Mouse (Mus musculus) myocyte (in vitro differentiated cells): ENCODE results near the gene Klc4.
A peak's percentile ranks its signal among the peaks of the same experiment; 100 is the strongest.

ENCODE experiments used
- CEBPB ChIP-seq: IDR thresholded peaks from 2 replicates; pipeline ENCODE4 v1.6.1; 2011; ENCODE audit warnings: mild to moderate bottlenecking, moderate library complexity; ENCODE audit not compliant: poor library complexity, insufficient read depth, severe bottlenecking
- E2F4 ChIP-seq: IDR thresholded peaks from one replicate; pipeline ENCODE4 v1.6.1; 2011; ENCODE audit warnings: mild to moderate bottlenecking, control low read depth, moderate library complexity; ENCODE audit not compliant: insufficient read depth
- MAX ChIP-seq: IDR thresholded peaks from one replicate; pipeline ENCODE4 v1.6.1; 2011; ENCODE audit warnings: low read depth, mild to moderate bottlenecking, control low read depth
- MYOD1 ChIP-seq, 3 experiments: IDR thresholded peaks; one replicate each; pipeline ENCODE4 v1.6.1; 2011; ENCODE audit warnings: control low read depth in 2 of 3, low read depth in 2 of 3, mild to moderate bottlenecking in 2 of 3, moderate library complexity in 1 of 3; ENCODE audit not compliant: insufficient read length in 2 of 3, control insufficient read depth in 1 of 3
- POLR2A ChIP-seq: IDR thresholded peaks from one replicate; pipeline ENCODE4 v1.6.1; 2011; ENCODE audit warnings: low read depth, mild to moderate bottlenecking, control low read depth, moderate library complexity; ENCODE audit not compliant: insufficient read length
- POLR2AphosphoS2 ChIP-seq: IDR thresholded peaks from one replicate; pipeline ENCODE4 v1.6.1; 2011; ENCODE audit warnings: low read depth, control low read depth; ENCODE audit not compliant: insufficient read length
- REST ChIP-seq: IDR thresholded peaks from one replicate; pipeline ENCODE4 v1.6.1; 2011; ENCODE audit warnings: mild to moderate bottlenecking, control low read depth, moderate library complexity; ENCODE audit not compliant: insufficient read depth, insufficient read length
- TCF12 ChIP-seq: IDR thresholded peaks from one replicate; pipeline ENCODE4 v1.6.1; 2011; ENCODE audit warnings: mild to moderate bottlenecking, control low read depth; ENCODE audit not compliant: poor library complexity, insufficient read depth, severe bottlenecking
- TCF3 ChIP-seq: IDR thresholded peaks from one replicate; pipeline ENCODE4 v1.6.1; 2011; ENCODE audit warnings: low read depth, control low read depth; ENCODE audit not compliant: insufficient read length
- USF1 ChIP-seq: IDR thresholded peaks from one replicate; pipeline ENCODE4 v1.6.1; 2011; ENCODE audit warnings: low read depth, mild to moderate bottlenecking, control low read depth, moderate library complexity

GRCm38 (mm10) chr17:46646322-46646662, 470 bp upstream of the Klc4 start:
- TF ChIP-seq POLR2A (no peak), REST (no peak), TCF3 (no peak), MAX (no peak), E2F4 (no peak), POLR2AphosphoS2 (no peak), TCF12 (no peak), USF1 (peak; percentile 93), MYOD1 (IDR thresholded peaks at IDR 0.05; ENCODE audit: control insufficient read depth in 1 of 3, insufficient read length in 2 of 3, low read depth in 2 of 3) (no peak), CEBPB (no peak)
